Mouse (Mus musculus) testis, adult 2 months (tissue): ENCODE data around the gene Znrd1.

Experiments
- CTCF ChIP-seq: fragments of 200-500 bp; IDR thresholded peaks from 2 replicates; pipeline ENCODE4 v1.5.1; 2012; ENCODE audit warnings: low read depth, mild to moderate bottlenecking, inconsistent platforms, low read length, moderate library complexity; ENCODE audit not compliant: control insufficient read depth, insufficient read depth, insufficient replicate concordance
- POLR2A ChIP-seq: fragments of 200-500 bp; IDR thresholded peaks from 2 replicates; pipeline ENCODE4 v1.6.1; 2012; ENCODE audit warnings: low read depth, mild to moderate bottlenecking, inconsistent platforms, low read length, moderate library complexity; ENCODE audit not compliant: control insufficient read depth

GRCm38 (mm10) chr17:36981845-36982244 lies 23.5 kb upstream of the Znrd1 start:
- TF ChIP-seq CTCF, result no peak
- no peak for TF ChIP-seq POLR2A
